Mouse (Mus musculus): ENCODE data around the gene Tcf7l1. TPM values are rescaled to one million over a fixed set of nuclear protein-coding genes. Genes with fewer than 3 reads are reported as not detected.
A peak's percentile ranks its signal among the peaks of the same experiment; 100 is the strongest.

The Tcf7l1 gene
- polyA plus RNA-seq, 1 experiment from 2014 or later = 7.2 TPM

GRCm38 (mm10) chr6:72671129-72671528 is 117.9 kb downstream of the Tcf7l1 start:
- ATAC-seq (ENCODE audit: low FRiP score, low read depth) = no peak
- Histone ChIP-seq H3K4me1 (replicated peaks) (no peaks in the 10 kb centered on the region; the same call in 1 of the 2 replicates), H3K36me3 (no peaks in the 10 kb centered on the region), H3K4me3 (no peak overlapping the region), H3K27ac (replicated peaks) (no peak overlapping the region), H3K4me2 (no peak overlapping the region), H3K27me3 (no peaks in the 10 kb centered on the region), H3K9ac (no peak overlapping the region), H3K9me3 (no peaks in the 10 kb centered on the region)
- 76% methylated on average over 8 of the region's 8 CpGs for WGBS

- Histone ChIP-seq H3K27me3 (no peaks in the 10 kb centered on the region), H3K27ac (replicated peaks) (no peak overlapping the region), H3K4me1 (replicated peaks) (no peaks in the 10 kb centered on the region; the same call in 1 of the 2 replicates), H3K36me3 (no peaks in the 10 kb centered on the region), H3K4me2 (no peak overlapping the region), H3K4me3 (no peak overlapping the region), H3K9me3 (no peaks in the 10 kb centered on the region), H3K9ac (no peak overlapping the region)
- 55% methylated on average over 4 of the region's 4 CpGs for WGBS
- no peak for ATAC-seq (ENCODE audit: low FRiP score, low read depth)
Observed at GRCm38 (mm10) chr6:72667021-72667420, 122.0 kb downstream of the Tcf7l1 start.

GRCm38 (mm10) chr6:72664290-72664689 is 124.8 kb downstream of the Tcf7l1 start:
- WGBS = 83% methylated on average over 8 of the region's 8 CpGs
- Histone ChIP-seq H3K9ac (no peak overlapping the region), H3K27me3 (no peaks in the 10 kb centered on the region), H3K9me3 (no peaks in the 10 kb centered on the region), H3K4me3 (no peak overlapping the region), H3K4me2 (no peak overlapping the region), H3K27ac (replicated peaks) (no peak overlapping the region), H3K36me3 (no peaks in the 10 kb centered on the region), H3K4me1 (replicated peaks) (no peaks in the 10 kb centered on the region; the same call in 1 of the 2 replicates)
- ATAC-seq (ENCODE audit: low FRiP score, low read depth) = no peak

- Histone ChIP-seq H3K36me3 (no peaks in the 10 kb centered on the region), H3K27me3 (no peaks in the 10 kb centered on the region), H3K4me3 (no peak overlapping the region), H3K4me2 (no peak overlapping the region), H3K27ac (replicated peaks) (no peak overlapping the region), H3K4me1 (replicated peaks) (no peaks in the 10 kb centered on the region; the same call in 1 of the 2 replicates), H3K9ac (no peak overlapping the region), H3K9me3 (no peaks in the 10 kb centered on the region)
- no peak for ATAC-seq (ENCODE audit: low FRiP score, low read depth)
- WGBS = 4% methylated on average over 1 of the region's 1 CpGs
Observed at GRCm38 (mm10) chr6:72663000-72663399, 126.1 kb downstream of the Tcf7l1 start.

- no peak overlapping the region for H3K27ac ChIP-seq (replicated peaks)
- H3K9me3 ChIP-seq = no peaks in the 10 kb centered on the region
- 63% methylated on average over 6 of the region's 6 CpGs for WGBS
- H3K27me3 ChIP-seq = no peaks in the 10 kb centered on the region
- H3K4me3 ChIP-seq = no peak overlapping the region
- peaks cover 7% of the 10 kb centered on the region for H3K4me1 ChIP-seq (replicated peaks)
- no peaks in the 10 kb centered on the region for H3K36me3 ChIP-seq
- ATAC-seq (ENCODE audit: low FRiP score, low read depth) = no peak
- no peak overlapping the region for H3K9ac ChIP-seq
- H3K4me2 ChIP-seq = no peak overlapping the region
Observed at GRCm38 (mm10) chr6:72660391-72660720, 128.7 kb downstream of the Tcf7l1 start.

- H3K4me3 ChIP-seq = no peak overlapping the region
- no peak overlapping the region for H3K27ac ChIP-seq (replicated peaks)
- ATAC-seq (ENCODE audit: low FRiP score, low read depth) = no peak; the same call in 1 of the 2 replicates
- WGBS = 81% methylated on average over 8 of the region's 8 CpGs
- no peak overlapping the region for H3K4me2 ChIP-seq
- no peak overlapping the region for H3K9ac ChIP-seq
- no peaks in the 10 kb centered on the region for H3K27me3 ChIP-seq
- H3K36me3 ChIP-seq = no peaks in the 10 kb centered on the region
- H3K9me3 ChIP-seq = no peaks in the 10 kb centered on the region
- peaks cover 10% of the 10 kb centered on the region for H3K4me1 ChIP-seq (replicated peaks)
Observed at GRCm38 (mm10) chr6:72659717-72660390, 129.2 kb downstream of the Tcf7l1 start.

GRCm38 (mm10) chr6:72658006-72658405 is 131.0 kb downstream of the Tcf7l1 start:
- H3K9ac ChIP-seq = no peak overlapping the region
- H3K4me1 ChIP-seq (replicated peaks) = peaks cover 19% of the 10 kb centered on the region
- H3K9me3 ChIP-seq = no peaks in the 10 kb centered on the region
- no peaks in the 10 kb centered on the region for H3K27me3 ChIP-seq
- no peak for ATAC-seq (ENCODE audit: low FRiP score, low read depth)
- H3K27ac ChIP-seq (replicated peaks) = no peak overlapping the region
- H3K36me3 ChIP-seq = no peaks in the 10 kb centered on the region
- H3K4me2 ChIP-seq = no peak overlapping the region
- 60% methylated on average over 3 of the region's 3 CpGs for WGBS
- no peak overlapping the region for H3K4me3 ChIP-seq

DNA sequence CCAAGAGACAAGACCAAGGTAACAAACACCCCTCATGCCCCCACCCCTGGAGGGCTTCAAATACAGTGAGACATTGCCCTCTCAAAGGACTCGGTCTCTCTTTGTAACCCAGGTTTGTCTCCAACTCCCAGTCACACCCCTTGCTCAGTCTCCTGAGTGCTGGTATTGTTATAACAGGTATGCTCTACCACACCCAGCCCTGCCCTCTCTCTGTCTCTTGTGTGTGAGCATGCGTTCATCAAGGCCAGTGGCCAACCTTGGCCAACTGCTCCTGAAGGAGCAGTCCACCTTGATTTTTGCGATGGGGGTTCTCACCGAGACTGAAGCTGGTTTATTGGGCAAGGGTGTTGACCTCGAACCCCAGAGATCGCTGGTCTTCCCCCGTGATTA is 133.0 kb downstream of the Tcf7l1 start:
- Histone ChIP-seq H3K36me3 (no peaks in the 10 kb centered on the region), H3K9me3 (no peaks in the 10 kb centered on the region), H3K27me3 (no peaks in the 10 kb centered on the region), H3K4me3 (no peak overlapping the region), H3K27ac (replicated peaks) (no peak overlapping the region), H3K4me2 (no peak overlapping the region; the same call in 1 of the 2 replicates), H3K4me1 (replicated peaks) (peaks cover 19% of the 10 kb centered on the region), H3K9ac (no peak overlapping the region)
- WGBS = 90% methylated on average over 7 of the region's 7 CpGs
- no peak for ATAC-seq (ENCODE audit: low FRiP score, low read depth)

- H3K27ac ChIP-seq (replicated peaks) = peak overlapping the region; percentile 71
- no peaks in the 10 kb centered on the region for H3K9me3 ChIP-seq
- peak overlapping the region; percentile 40 for H3K9ac ChIP-seq
- H3K4me1 ChIP-seq (replicated peaks) = peaks cover 19% of the 10 kb centered on the region
- WGBS = 33% methylated on average over 20 of the region's 20 CpGs
- H3K36me3 ChIP-seq = no peaks in the 10 kb centered on the region
- peak overlapping the region; percentile 60 for H3K4me2 ChIP-seq
- ATAC-seq (ENCODE audit: low FRiP score, low read depth) = peak; percentile 85
- peak overlapping the region; percentile 38 for H3K4me3 ChIP-seq
- no peaks in the 10 kb centered on the region for H3K27me3 ChIP-seq
Observed at GRCm38 (mm10) chr6:72655309-72656052, 133.6 kb downstream of the Tcf7l1 start.

DNA sequence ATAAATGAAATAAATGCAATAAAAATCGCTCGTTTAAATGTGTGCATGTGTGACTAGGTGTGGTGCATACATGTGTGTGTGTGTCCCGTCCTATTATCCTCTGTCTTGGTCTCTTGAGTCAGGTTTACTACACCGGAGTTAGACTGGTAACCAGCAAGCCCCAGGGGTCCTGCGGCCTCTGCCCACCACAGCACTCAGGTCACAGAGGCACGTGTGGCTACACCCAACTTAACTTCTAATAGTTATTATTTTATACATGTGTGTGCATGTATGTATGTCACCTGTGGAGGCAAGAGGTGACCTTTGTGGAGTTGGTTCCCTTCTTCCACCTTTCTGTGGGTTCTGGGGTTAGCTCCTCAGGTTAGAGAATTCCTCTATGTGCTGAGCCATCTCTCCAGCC is 134.7 kb downstream of the Tcf7l1 start:
- no peak for ATAC-seq (ENCODE audit: low FRiP score, low read depth)
- no peak overlapping the region for H3K4me3 ChIP-seq
- no peaks in the 10 kb centered on the region for H3K36me3 ChIP-seq
- H3K27me3 ChIP-seq = no peaks in the 10 kb centered on the region
- H3K9ac ChIP-seq = no peak overlapping the region
- WGBS = 91% methylated on average over 6 of the region's 6 CpGs
- peaks cover 19% of the 10 kb centered on the region for H3K4me1 ChIP-seq (replicated peaks)
- H3K27ac ChIP-seq (replicated peaks) = no peak overlapping the region
- H3K9me3 ChIP-seq = no peaks in the 10 kb centered on the region
- H3K4me2 ChIP-seq = no peak overlapping the region

GRCm38 (mm10) chr6:72653419-72653818 is 135.6 kb downstream of the Tcf7l1 start:
- Histone ChIP-seq H3K27me3 (no peaks in the 10 kb centered on the region), H3K36me3 (no peaks in the 10 kb centered on the region), H3K4me2 (no peak overlapping the region), H3K4me1 (replicated peaks) (peaks cover 19% of the 10 kb centered on the region), H3K4me3 (no peak overlapping the region), H3K9me3 (no peaks in the 10 kb centered on the region), H3K27ac (replicated peaks) (no peak overlapping the region), H3K9ac (no peak overlapping the region)
- WGBS = 76% methylated on average over 7 of the region's 7 CpGs
- no peak for ATAC-seq (ENCODE audit: low FRiP score, low read depth)

- Histone ChIP-seq H3K4me2 (no peak overlapping the region), H3K4me3 (no peak overlapping the region), H3K27me3 (no peaks in the 10 kb centered on the region), H3K9me3 (no peaks in the 10 kb centered on the region), H3K27ac (replicated peaks) (no peak overlapping the region), H3K4me1 (replicated peaks) (peaks cover 13% of the 10 kb centered on the region), H3K36me3 (no peaks in the 10 kb centered on the region), H3K9ac (no peak overlapping the region)
- ATAC-seq (ENCODE audit: low FRiP score, low read depth) = no peak
- WGBS = 73% methylated on average over 10 of the region's 10 CpGs
Observed at GRCm38 (mm10) chr6:72650338-72650851, 138.7 kb downstream of the Tcf7l1 start.
